Comparison of ENCODE assay signal across 7 mouse cellular contexts in genomic region chr10:128645111-128646011, GRCm38 (mm10). TPM values are rescaled to one million over a fixed set of nuclear protein-coding genes. Genes with fewer than 3 reads are reported as not detected.
DNase-seq lines count a peak whose midpoint lies in the region; ATAC-seq and TF ChIP-seq lines count a peak whose summit lies in the region.

Gene Ikzf4, minus strand, starts transcription at chr10:128645991.

- H3K27ac ChIP-seq in embryonic facial prominence, embryonic 15.5 days (replicated peaks) = peak within 1 kb of the TSS; percentile 73

- H3K36me3 ChIP-seq in E14TG2a.4 (ENCODE audit: insufficient read depth, low read length) = no peaks in the 10 kb centered on the region
- H3K36me3 ChIP-seq in embryonic facial prominence, embryonic 15.5 days = 0 out of 2 replicates have a peak, but pooled peaks cover 11% of the 10 kb centered on the region

- WGBS in embryonic facial prominence, embryonic 15.5 days = 3% methylated on average over 36 of the region's 36 CpGs

- peak within 1 kb of the TSS; percentile 60 for H3K9ac ChIP-seq in embryonic facial prominence, embryonic 15.5 days

- H3K27me3 ChIP-seq in E14TG2a.4 (ENCODE audit: insufficient read depth, low read length) = peaks cover 68% of the 10 kb centered on the region
- no peaks in the 10 kb centered on the region for H3K27me3 ChIP-seq in embryonic facial prominence, embryonic 15.5 days

- H3K4me2 ChIP-seq in embryonic facial prominence, embryonic 15.5 days (replicated peaks) = peak within 1 kb of the TSS; percentile 82

- no peak for TF ChIP-seq CTCF in E14TG2a.4 (conservative IDR thresholded peaks at IDR 0.05; ENCODE audit: low read length)

- H3K4me3 ChIP-seq in E14TG2a.4 (replicated peaks; ENCODE audit: low read length) = peak within 1 kb of the TSS; percentile 67
- H3K4me3 ChIP-seq in embryonic facial prominence, embryonic 15.5 days (replicated peaks) = peak within 1 kb of the TSS; percentile 58

- no peaks in the 10 kb centered on the region for H3K9me3 ChIP-seq in E14TG2a.4 (ENCODE audit: low read length)
- H3K9me3 ChIP-seq in embryonic facial prominence, embryonic 15.5 days (replicated peaks) = no peaks in the 10 kb centered on the region

- peak; percentile 48 for DNase-seq in adrenal gland, postnatal 14 days
- peak; percentile 44 for DNase-seq in heart, postnatal 4 days
- peak; percentile 58 to 60 for DNase-seq in layer of hippocampus, postnatal 10 days (ENCODE audit: low spot score in 2 of 2)
- peak; percentile 42 for DNase-seq in lung, postnatal 10 days
- peak; percentile 50 for DNase-seq in right cerebral cortex, postnatal 14 days

- ATAC-seq in embryonic facial prominence, embryonic 15.5 days (ENCODE audit: insufficient number of reproducible peaks, low FRiP score, low TSS enrichment, low read depth) = peak; percentile 43

- peaks cover 52% of the 10 kb centered on the region for H3K4me1 ChIP-seq in E14TG2a.4 (replicated peaks; ENCODE audit: low read depth, low read length)
- peaks cover 30% of the 10 kb centered on the region for H3K4me1 ChIP-seq in embryonic facial prominence, embryonic 15.5 days

RNA-seq across cellular contexts. Expression of gene Ikzf4, which starts in this region (rescaled TPM):
- total RNA-seq in adrenal gland, postnatal 14 days (2021) = 0.74 and 2.0 TPM in 2 replicates
- polyA plus RNA-seq in embryonic facial prominence, embryonic 15.5 days (2015; fragmentation: Nextera tagmentation; extraction: Ambion mirVana) = 3.1 and 3.9 TPM in 2 replicates
- total RNA-seq in heart, postnatal 4 days (2021) = 1 to 10 TPM; 1.7 to 2.4 TPM
- 10 to 100 TPM; 17.2 to 17.7 TPM for total RNA-seq in layer of hippocampus, postnatal 10 days (2021)

Comparison
In these comparisons a context has a peak if more than half of its experiments do, and no peak if none do; other contexts are left out.
1. Peak in every context shown above with its lines: DNase-seq, ATAC-seq, H3K4me3 ChIP-seq and H3K27ac ChIP-seq.